Mouse (Mus musculus) heart, postnatal 25 days (tissue): ENCODE results near the gene Asphd2. TPM values are rescaled to one million over a fixed set of nuclear protein-coding genes. Genes with fewer than 3 reads are reported as not detected.
"Not testable (repeated sequence)": the region's sequence is repeated elsewhere in the genome, so short reads cannot be mapped to it uniquely, and the experiment has no call there.

Source experiments
- DNase-seq: peaks from one replicate; pipeline ENCODE4 v3.0.0; 2022; ENCODE audit warnings: low spot score
- intact Hi-C: fragments of 180-260 bp; cut with DNase I; formaldehyde crosslinking; loops from one replicate; pipeline ENCODE4 v1.15.1; 2025
- total RNA-seq, 2 experiments: library from RNA; stranded (reverse); gene quantifications; 2 replicates each; pipeline ENCODE4 v1.2.3; 2021

The Asphd2 gene
- total RNA-seq, result under 1 TPM; 0.65 to 0.70 TPM

DNA sequence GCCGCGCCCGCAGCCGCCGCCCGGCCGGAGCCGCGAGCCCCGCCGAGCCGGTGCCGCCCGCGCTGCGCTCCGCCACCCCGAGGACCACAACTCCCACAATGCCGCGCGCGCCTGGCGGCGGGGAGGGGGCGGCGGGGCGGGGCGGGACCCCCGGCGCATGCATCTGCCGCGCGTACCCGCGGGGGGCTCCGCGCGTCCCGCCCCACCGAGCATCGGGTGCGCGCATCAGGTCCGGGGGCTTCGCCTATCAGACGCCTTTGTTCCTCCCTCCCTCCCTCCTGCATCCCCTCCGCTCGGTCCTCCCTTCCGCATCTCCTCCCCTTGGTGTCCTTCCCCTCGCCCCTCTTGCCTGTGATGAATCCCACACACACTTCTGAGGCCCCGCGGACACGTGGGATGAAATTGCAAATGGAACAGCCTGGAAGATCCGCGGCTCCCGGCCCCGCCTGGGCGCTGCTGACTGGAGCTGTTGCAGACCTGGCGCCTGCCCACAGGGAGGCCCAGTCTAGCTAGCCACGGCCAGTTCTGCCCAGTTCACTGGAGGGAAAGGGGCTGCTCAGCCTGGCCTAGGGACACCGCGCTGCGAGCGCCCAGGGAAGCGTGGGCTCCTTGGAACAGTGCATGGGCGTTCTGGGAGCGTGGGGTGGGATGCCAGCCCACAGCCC lies at the start of gene Asphd2:
Gene Asphd2 (minus strand): TSS at position 88 of the 665 bp plus-strand sequence.
- intact Hi-C loops, result no loop called here
- peak; percentile 24 for DNase-seq

DNA sequence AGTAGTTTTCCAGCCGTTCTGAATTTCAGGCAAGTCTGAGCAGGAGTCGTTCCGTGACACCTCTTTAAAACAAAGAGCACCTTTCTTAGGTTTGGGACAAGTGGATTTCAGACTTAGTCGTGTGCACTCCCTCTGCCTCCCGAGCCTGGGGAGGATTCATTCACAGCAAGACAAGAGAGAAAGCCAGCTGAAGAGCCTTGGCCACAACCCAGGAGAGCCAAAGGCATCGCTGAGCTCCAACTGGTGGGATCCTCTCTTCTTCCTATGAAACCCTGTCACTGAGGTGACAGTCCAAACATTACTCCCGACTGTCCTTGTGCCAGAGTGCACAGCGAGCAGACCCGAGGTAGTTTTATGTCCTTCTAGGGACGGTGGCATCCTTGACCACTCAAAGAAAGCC lies 43.9 kb upstream of the Asphd2 start:
- intact Hi-C loops, result no loop called here
- no peak for DNase-seq

DNA sequence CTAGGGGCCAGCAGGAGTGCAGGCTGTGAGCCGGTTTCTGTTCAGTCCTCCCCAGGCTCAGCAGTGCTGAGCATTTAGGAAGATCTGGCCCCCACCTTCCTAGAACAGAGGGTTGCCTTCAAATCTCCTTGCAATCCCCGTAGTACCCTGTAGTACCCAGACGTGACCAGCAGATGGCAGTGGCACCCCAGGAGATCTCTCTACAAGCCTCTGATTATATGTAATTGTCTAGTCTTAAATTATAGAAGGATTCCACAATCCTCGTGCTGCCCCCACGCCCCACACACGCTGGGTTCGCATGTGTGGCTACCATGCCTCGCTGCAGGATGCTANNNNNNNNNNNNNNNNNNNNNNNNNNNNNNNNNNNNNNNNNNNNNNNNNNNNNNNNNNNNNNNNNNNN lies 38.3 kb upstream of the Asphd2 start:
- intact Hi-C loops, result loop anchor here (5.0 kb wide), 1 partner anchor 619 kb away; no protein-coding TSS in a partner anchor

GRCm38 (mm10) chr5:112432033-112432432 lies 37.4 kb upstream of the Asphd2 start:
- intact Hi-C loops, result loop anchor here (5.0 kb wide), 1 partner anchor 620 kb away; no protein-coding TSS in a partner anchor

More for the DNA sequence above, 38.3 kb upstream of the Asphd2 start:
- DNase-seq, result no peak

GRCm38 (mm10) chr5:112431120-112431775 lies 36.6 kb upstream of the Asphd2 start:
- intact Hi-C loops, result loop anchor here (5.0 kb wide), 1 partner anchor 621 kb away; no protein-coding TSS in a partner anchor
- no peak for DNase-seq

More at GRCm38 (mm10) chr5:112432033-112432432, 37.4 kb upstream of the Asphd2 start:
- no peak for DNase-seq

GRCm38 (mm10) chr5:112428944-112429343 lies 34.3 kb upstream of the Asphd2 start:
- no peak for DNase-seq
- intact Hi-C loops, result loop anchor here (1.0 to 5.0 kb wide), 3 partner anchors 87 to 214 kb away; partner anchors contain the start of genes Hps4 and Srrd

- intact Hi-C loops, result loop anchor here (5.0 kb wide), 1 partner anchor 85 kb away; the partner anchor contains the start of genes Hps4 and Srrd
- DNase-seq, result no peak
Measured at GRCm38 (mm10) chr5:112427283-112427682, 32.6 kb upstream of the Asphd2 start.

DNA sequence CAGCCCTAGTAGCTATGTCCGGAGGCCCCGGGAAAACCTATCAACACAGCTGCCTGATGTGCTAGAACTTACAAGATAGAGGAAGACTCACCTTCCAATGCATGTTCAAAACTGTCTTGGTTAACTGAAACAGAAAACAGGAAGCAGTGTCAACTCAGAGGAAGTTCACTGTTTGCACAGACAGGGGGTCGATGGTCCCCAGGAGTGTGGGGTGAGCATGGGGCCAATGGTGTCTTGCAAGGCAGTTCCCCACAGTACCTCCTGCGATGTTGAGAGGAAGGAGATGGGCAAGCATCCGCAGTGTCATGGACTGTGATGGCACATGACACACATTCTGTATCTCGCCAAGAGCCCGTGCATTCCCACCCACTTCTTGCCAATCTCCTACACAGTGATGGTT lies 32.0 kb upstream of the Asphd2 start:
- intact Hi-C loops, result loop anchor here (5.0 kb wide), 1 partner anchor 84 kb away; the partner anchor contains the start of genes Hps4 and Srrd
- DNase-seq, result no peak

GRCm38 (mm10) chr5:112419535-112419934 lies 24.9 kb upstream of the Asphd2 start:
- intact Hi-C loops, result no loop called here
- DNase-seq, result no peak

- DNase-seq, result no peak
- intact Hi-C loops, result no loop called here
Measured at GRCm38 (mm10) chr5:112418023-112418422, 23.4 kb upstream of the Asphd2 start.

GRCm38 (mm10) chr5:112416673-112417072 lies 22.0 kb upstream of the Asphd2 start:
- no peak for DNase-seq
- intact Hi-C loops, result no loop called here

DNA sequence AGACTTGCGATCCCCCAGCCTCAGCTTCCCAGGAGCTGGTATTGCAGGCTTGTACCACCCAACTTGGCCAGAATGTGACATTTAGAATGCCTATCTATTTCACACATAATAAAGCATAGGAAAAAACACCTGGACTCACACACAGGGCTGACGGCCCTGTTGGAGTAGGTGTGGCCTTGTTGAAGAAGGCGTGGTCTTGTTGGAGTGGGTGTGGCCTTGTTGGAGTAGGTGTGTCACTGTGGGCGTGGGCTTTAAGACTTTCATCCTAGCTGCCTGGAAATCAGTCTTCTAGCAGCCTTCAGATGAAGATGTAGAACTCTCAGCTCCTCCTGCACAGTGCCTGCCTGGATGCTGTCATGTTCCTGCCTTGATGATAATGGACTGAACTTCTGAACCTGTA lies 18.1 kb upstream of the Asphd2 start:
- intact Hi-C loops, DNase-seq: not testable (repeated sequence)

DNA sequence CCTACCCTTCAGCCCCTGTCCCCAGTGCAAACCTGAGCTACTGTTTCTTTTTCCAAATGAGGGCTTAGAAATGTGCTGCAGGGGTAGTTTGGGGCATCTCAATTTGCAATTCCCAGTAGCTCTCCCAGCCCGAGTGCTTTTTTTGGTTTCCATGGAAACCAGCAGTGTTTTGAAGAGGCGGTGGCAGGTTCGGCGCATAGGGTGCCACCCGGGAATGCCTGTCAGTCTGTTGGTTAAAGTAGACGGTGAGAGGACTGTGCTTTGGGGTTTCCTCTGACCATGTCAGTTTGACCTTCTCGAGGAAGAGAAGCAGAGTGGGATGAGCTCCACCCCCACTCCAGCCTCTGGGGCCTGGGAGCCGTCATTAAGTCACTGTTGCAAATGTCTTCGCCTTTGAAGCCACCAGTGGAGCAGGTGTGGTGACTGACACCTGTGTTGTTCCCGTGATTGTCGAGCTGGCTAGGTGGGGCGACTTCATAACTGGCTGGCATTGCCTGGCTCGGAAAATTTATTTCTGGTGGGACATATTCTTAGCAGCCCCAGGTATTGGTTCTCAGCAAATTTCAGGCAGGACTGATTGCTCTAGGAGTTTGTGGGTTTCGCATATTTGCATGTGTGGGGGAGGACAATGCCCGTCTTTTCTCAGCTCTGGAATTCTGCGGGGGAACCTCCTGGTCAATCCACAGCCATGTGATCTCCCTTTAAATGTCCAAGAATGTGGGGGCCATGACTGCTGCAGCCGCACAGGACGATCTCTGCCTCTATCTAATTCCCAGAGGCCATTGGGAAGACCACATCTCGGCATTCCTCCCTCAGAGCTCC lies 17.1 kb upstream of the Asphd2 start:
- intact Hi-C loops, result no loop called here

DNA sequence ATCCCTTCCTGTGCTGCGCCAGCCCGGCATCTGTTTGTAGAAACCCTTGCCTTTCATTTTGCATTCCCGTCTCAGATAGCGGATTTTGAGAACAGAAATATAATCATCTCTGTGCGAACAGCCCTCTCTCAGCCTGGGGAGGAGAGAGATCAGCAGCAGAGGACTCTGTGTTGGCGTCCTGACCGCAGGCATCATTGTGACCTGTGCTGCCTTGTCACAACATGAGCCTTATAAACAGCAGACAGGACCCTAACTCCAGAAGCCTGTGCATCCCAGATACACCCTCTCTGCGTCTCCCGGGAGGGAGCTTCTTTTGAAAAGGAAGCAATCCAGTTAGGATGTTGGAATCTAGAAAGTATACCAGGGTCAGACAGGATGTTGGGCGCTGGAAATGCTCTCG lies 16.4 kb upstream of the Asphd2 start:
- intact Hi-C loops, result no loop called here
- no peak for DNase-seq

More for the DNA sequence above, 17.1 kb upstream of the Asphd2 start:
- no peak for DNase-seq

DNA sequence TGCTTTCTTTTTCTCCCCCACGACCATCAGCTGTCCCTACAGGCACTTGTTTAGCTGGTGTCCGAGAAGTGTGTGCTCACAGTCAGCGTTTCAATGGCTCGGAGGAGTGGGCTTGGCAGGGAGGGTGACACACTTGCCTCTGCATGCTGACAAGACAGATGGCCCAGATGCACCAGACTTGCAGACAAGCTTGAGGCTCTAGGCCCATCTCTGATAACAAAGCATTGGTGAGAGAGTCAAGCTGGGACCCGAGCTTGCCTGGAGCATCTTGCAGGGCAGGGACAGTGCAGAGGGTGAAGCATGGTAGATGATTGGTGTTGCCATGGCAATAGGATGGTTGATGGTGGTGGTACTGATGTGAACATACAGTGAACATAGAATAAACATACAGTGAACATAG lies 14.6 kb upstream of the Asphd2 start:
- intact Hi-C loops, result no loop called here
- no peak for DNase-seq

DNA sequence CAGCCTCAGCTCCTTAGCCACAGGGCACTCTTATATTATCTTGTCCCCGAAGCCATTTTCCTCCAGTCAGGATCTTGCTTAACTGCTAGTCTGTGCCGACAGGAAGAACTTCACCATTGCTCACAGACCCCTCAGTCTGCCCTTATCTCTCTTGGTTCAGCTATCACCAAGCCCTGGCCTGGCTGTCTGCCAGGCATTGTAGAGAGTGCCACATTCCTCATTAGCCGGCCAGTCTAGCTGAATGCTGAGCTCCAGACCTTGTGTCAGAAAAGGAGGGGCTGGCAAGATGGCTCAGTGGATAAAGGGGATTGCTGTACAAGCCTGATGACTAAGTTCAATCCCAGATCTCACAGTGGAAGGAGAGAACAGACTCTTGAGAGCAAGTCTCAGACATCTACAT lies 11.4 kb upstream of the Asphd2 start:
- no peak for DNase-seq
- intact Hi-C loops, result no loop called here

DNA sequence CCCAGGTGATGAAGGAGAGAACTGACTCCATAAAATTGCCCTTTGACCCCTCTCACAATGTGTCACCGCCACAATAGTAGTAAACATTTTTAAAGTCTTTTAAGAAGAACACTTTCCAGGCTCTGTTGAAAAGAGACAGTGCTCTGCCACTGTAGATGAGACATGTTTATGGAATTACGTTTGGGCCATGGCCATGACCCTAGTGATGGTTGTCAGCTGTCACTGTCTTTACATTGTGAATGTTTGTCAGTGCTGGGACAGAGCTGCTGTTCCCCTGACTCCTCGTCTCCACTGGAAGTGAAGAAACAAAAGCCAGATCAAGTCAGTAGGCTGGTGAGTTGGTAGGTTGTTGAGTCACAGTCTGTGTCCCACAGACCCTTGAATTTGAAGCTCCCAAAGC lies 7.8 kb upstream of the Asphd2 start:
- no peak for DNase-seq
- intact Hi-C loops, result no loop called here

GRCm38 (mm10) chr5:112399284-112399683 lies 4.6 kb upstream of the Asphd2 start:
- intact Hi-C loops, result no loop called here
- DNase-seq, result no peak

- intact Hi-C loops, result no loop called here
Measured at GRCm38 (mm10) chr5:112396066-112396465, 1.4 kb upstream of the Asphd2 start.

DNA sequence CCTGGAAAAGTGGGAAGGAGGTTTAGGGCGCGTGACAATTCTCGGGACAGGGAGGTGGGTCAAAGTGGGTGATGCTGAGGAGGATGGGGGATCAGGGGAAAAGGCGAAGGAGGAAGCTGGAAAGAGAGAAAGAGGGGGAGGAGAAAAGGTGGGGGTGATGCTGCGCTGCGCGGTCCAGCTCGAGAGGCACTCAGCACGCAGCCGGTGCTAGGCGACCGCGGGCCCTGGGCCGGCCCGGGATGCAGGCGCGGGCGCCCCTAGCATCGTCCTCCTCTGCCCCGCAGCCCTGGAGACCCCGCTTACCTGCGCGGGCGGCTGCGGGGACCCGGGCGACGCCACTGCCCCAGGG lies 277 bp downstream of the Asphd2 start:
- intact Hi-C loops, result no loop called here
- DNase-seq, result no peak

More at GRCm38 (mm10) chr5:112396066-112396465, 1.4 kb upstream of the Asphd2 start:
- DNase-seq, result no peak
